Mouse (Mus musculus) ES-Bruce4 (cell line): ENCODE results near the gene Fgfr2. TPM values are rescaled to one million over a fixed set of nuclear protein-coding genes. Genes with fewer than 3 reads are reported as not detected.

Experiments
- H3K27ac ChIP-seq: 2 replicates; pipeline ENCODE4 v1.5.1; 2012; ENCODE audit warnings: low read length, inconsistent platforms; ENCODE audit not compliant: insufficient read depth
- H3K27me3 ChIP-seq: 2 replicates; pipeline ENCODE4 v1.6.1; 2012; ENCODE audit warnings: mild to moderate bottlenecking, low read length, inconsistent platforms; ENCODE audit not compliant: control insufficient read depth, poor library complexity, insufficient read depth, severe bottlenecking
- H3K36me3 ChIP-seq: 2 replicates; pipeline ENCODE4 v1.6.1; 2012; ENCODE audit warnings: inconsistent platforms, mild to moderate bottlenecking, low read length, moderate library complexity; ENCODE audit not compliant: control insufficient read depth, poor library complexity, insufficient read depth, severe bottlenecking
- H3K4me1 ChIP-seq: one replicate; pipeline ENCODE4 v1.8.1; 2011; ENCODE audit warnings: low read length; ENCODE audit not compliant: control insufficient read depth, insufficient read depth
- H3K4me3 ChIP-seq: 2 replicates; pipeline ENCODE4 v1.5.1; 2011; ENCODE audit warnings: low read depth, mild to moderate bottlenecking, low read length
- H3K9ac ChIP-seq: 2 replicates; pipeline ENCODE4 v1.6.1; 2012; ENCODE audit warnings: low read depth, mild to moderate bottlenecking, inconsistent platforms; ENCODE audit not compliant: poor library complexity, severe bottlenecking
- H3K9me3 ChIP-seq: replicated peaks from 2 replicates; pipeline ENCODE4 v1.6.1; 2012; ENCODE audit warnings: mild to moderate bottlenecking, low read length, inconsistent platforms; ENCODE audit not compliant: control insufficient read depth, poor library complexity, insufficient read depth, severe bottlenecking
- CTCF ChIP-seq: IDR thresholded peaks from one replicate; pipeline ENCODE4 v1.8.1; 2011; ENCODE audit warnings: low read depth, low read length
- EP300 ChIP-seq: IDR thresholded peaks from 2 replicates; pipeline ENCODE4 v1.6.1; 2011; ENCODE audit warnings: low read depth, low read length; ENCODE audit not compliant: insufficient read depth
- POLR2A ChIP-seq: IDR thresholded peaks from one replicate; pipeline ENCODE4 v1.8.1; 2011; ENCODE audit warnings: low read length; ENCODE audit not compliant: insufficient read depth
- polyA plus RNA-seq: library from polyadenylated mRNA; stranded (reverse); fragments of >200 nt; gene quantifications from 2 replicates; pipeline ENCODE4 v1.2.4, GENCODE M21; 2011; ENCODE audit warnings: low read depth; ENCODE audit not compliant: missing spikeins, insufficient read depth, insufficient read length

Gene Fgfr2
- polyA plus RNA-seq, 1 experiment, result 34.8 TPM

DNA sequence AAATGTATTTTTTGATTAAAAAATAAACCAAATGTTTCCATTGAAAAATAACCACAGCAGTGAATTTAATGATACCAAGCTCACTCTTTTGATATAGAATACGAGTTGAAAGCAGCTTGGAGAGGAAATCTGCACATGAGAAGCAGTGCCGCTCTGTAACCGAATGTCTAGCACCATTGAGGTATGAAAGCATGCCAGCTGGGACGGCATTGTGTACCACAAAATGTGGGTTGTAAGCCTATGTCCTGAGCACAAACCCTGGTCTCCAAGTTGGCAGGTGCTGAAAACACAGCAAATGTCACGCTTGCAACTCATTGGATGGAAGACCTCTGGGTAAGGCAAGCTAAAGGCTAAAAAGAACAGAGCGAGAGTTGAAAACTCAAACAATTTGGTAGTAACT is 306.1 kb downstream of the Fgfr2 start:
- no peak overlapping the region for H3K9ac ChIP-seq
- H3K9me3 ChIP-seq, result no peaks in the 10 kb centered on the region
- no peaks in the 10 kb centered on the region for H3K4me1 ChIP-seq
- H3K27ac ChIP-seq, result no peak overlapping the region
- no peak overlapping the region for H3K4me3 ChIP-seq
- H3K27me3 ChIP-seq, result no peaks in the 10 kb centered on the region; the same call in 1 of the 2 replicates
- no peaks in the 10 kb centered on the region for H3K36me3 ChIP-seq
- no peak for TF ChIP-seq POLR2A
- TF ChIP-seq CTCF, result no peak
- no peak for TF ChIP-seq EP300

DNA sequence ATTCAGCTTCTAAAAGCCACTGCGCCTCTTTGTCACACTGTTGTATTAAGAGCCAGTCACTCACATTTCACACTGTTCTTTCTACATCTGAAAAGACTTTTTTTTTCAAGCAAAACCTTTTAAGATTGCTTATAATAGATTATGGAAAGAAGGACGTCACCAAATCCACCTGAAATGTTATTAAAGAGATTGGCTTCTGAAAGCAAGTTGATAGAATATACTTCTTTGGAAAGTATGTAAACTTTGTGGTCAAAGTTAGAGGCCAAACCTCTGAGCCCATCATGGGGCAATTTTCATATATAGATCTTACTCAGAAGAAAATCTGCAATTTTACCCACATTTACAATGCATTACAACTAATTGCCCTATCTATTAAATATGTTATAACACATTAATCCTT is 306.6 kb downstream of the Fgfr2 start:
- H3K9ac ChIP-seq, result no peak overlapping the region
- H3K36me3 ChIP-seq, result no peaks in the 10 kb centered on the region
- H3K27me3 ChIP-seq, result no peaks in the 10 kb centered on the region; the same call in 1 of the 2 replicates
- H3K9me3 ChIP-seq, result no peaks in the 10 kb centered on the region
- TF ChIP-seq EP300 (no peak), POLR2A (no peak), CTCF (no peak)
- no peaks in the 10 kb centered on the region for H3K4me1 ChIP-seq
- no peak overlapping the region for H3K4me3 ChIP-seq
- H3K27ac ChIP-seq, result no peak overlapping the region

DNA sequence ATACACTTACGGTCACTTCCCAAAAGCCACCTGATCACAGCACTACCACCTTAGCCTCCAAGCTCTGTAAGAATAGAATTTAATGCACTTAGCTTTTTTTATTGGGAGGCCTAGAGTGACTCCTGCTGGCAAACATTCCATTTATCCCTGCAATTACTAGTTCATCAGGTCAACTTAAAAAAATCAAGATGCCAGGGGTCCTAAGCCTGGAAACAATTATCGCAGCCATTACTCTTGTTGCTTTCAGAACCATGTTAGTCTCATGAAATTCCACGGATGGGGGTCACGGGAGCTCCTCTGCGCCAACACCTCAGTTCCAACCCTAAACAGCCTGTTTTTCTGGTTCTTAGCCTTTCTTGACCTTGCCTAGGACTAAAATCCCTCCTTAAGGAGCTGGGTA is 308.1 kb downstream of the Fgfr2 start:
- Histone ChIP-seq H3K27ac (no peak overlapping the region), H3K27me3 (no peaks in the 10 kb centered on the region; the same call in 1 of the 2 replicates), H3K4me3 (no peak overlapping the region), H3K9ac (no peak overlapping the region), H3K36me3 (no peaks in the 10 kb centered on the region), H3K9me3 (no peaks in the 10 kb centered on the region), H3K4me1 (peaks cover 2% of the 10 kb centered on the region)
- TF ChIP-seq EP300, result no peak

DNA sequence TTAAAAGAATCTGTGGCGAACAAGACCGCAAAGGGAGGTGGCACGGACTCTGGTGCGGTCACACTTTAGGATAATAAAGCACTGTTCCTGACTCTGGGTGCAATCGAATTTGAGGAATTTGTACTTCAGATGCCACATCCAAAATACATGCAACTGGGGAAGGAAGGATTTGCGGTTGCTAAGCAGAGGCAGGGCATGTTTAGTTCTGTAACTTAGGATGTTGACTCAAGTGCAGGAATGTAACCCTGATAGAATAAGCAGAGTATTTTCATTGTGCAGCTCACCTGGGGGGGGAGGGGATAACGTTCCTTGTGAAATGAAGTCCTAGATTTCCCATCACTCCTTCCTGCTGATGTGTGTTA is 309.1 kb downstream of the Fgfr2 start:
- no peak overlapping the region for H3K27ac ChIP-seq
- peak overlapping the region; percentile 52 for H3K9ac ChIP-seq
- H3K36me3 ChIP-seq, result no peaks in the 10 kb centered on the region
- no peaks in the 10 kb centered on the region for H3K9me3 ChIP-seq
- peaks cover 3% of the 10 kb centered on the region for H3K4me1 ChIP-seq
- peak overlapping the region; percentile 89 for H3K4me3 ChIP-seq
- no peaks in the 10 kb centered on the region; the same call in 1 of the 2 replicates for H3K27me3 ChIP-seq
- TF ChIP-seq EP300 (no peak), POLR2A (no peak), CTCF (no peak)

- Histone ChIP-seq H3K4me1 (peaks cover 3% of the 10 kb centered on the region), H3K9me3 (no peaks in the 10 kb centered on the region), H3K9ac (peak within 1 kb of the TSS; percentile 52), H3K27ac (no peak within 1 kb of the TSS), H3K27me3 (no peaks in the 10 kb centered on the region; the same call in 1 of the 2 replicates), H3K36me3 (no peaks in the 10 kb centered on the region), H3K4me3 (peak within 1 kb of the TSS; percentile 89)
- TF ChIP-seq POLR2A, result no peak
- no peak for TF ChIP-seq EP300
- TF ChIP-seq CTCF, result no peak
These were observed 309.6 kb downstream of the Fgfr2 start, which contains the start of gene Fam53b for GRCm38 (mm10) chr7:132813416-132814088. TSS of gene Fam53b (minus strand) at chr7:132813886.

DNA sequence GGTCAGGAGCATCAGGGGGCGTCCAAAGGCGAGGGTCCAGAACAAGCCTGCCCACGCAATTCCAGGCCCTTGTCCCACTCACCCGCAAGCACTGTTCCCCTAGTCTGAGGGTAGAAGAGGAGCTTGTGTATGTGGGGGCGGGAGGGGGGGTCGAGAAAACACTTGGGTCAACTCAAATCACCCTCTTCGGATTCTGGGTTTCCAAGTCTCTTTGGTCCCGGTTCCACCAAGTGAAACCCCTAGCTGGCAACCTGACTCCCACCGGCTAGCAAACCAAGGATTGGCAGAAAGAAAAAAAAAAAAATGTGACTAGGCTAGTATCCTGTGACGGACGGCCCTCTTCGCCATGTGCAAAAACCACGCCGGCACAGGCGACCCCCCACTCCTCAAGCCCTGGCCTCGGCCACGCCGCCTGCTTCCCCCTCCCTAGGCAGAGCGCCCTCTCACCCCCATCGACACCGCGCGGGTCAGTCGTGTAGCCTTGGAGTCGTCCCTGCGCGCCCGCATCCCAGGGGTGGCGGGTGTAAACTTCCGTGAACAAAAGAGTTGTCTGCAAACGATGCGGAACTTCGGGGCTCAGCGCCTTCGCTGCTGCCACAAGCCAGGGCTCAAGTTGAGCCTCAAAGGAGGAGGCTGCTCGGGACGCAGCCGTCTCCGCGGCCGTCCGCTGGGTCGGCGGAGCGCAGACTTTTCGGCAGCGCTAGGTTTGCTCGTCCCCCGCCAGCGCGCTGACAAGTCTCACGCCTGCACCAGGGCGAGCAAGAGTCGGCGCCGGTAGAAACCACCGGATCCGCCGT is 310.3 kb downstream of the Fgfr2 start:
- Histone ChIP-seq H3K27me3 (no peaks in the 10 kb centered on the region; the same call in 1 of the 2 replicates), H3K9me3 (no peaks in the 10 kb centered on the region), H3K27ac (no peak overlapping the region), H3K4me3 (peak overlapping the region; percentile 89), H3K9ac (peak overlapping the region; percentile 52), H3K36me3 (no peaks in the 10 kb centered on the region), H3K4me1 (peaks cover 5% of the 10 kb centered on the region)
- TF ChIP-seq CTCF, result no peak
